Mouse (Mus musculus) hematopoietic multipotent progenitor cell, adult 10-12 weeks (in vitro differentiated cells): ENCODE results near the gene 1700067K01Rik. TPM values are rescaled to one million over a fixed set of nuclear protein-coding genes. Genes with fewer than 3 reads are reported as not detected.

Source experiments
- polyA plus RNA-seq: library from polyadenylated mRNA; stranded (reverse); fragments of >175 nt; gene quantifications from 2 replicates; pipeline ENCODE4 v1.2.3, GENCODE M21; 2012; ENCODE audit warnings: low replicate concordance

1700067K01Rik gene
- polyA plus RNA-seq: 0.76 and 0.78 TPM in 2 replicates

GRCm38 (mm10) chr8:84001281-84002000, at the start of gene 1700067K01Rik:
Gene 1700067K01Rik, plus strand, starts transcription at chr8:84001502.

GRCm38 (mm10) chr8:83955106-83955957, 46.0 kb upstream of the 1700067K01Rik start, which contains the start of the genes Gm10644 and Asf1b:
Gene Gm10644, minus strand, starts transcription at chr8:83955205.
Gene Asf1b, plus strand, starts transcription at chr8:83955507.

GRCm38 (mm10) chr8:83972150-83973120, 28.9 kb upstream of the 1700067K01Rik start, which contains the start of gene Prkaca:
Gene Prkaca, plus strand, starts transcription at chr8:83972993.

GRCm38 (mm10) chr8:83997511-83998141, 3.7 kb upstream of the 1700067K01Rik start, which contains the start of gene Samd1:
Gene Samd1, plus strand, starts transcription at chr8:83997672.

GRCm38 (mm10) chr8:84011705-84012498, 10.6 kb downstream of the 1700067K01Rik start, which contains the start of gene 2210011C24Rik:
Gene 2210011C24Rik, minus strand, starts transcription at chr8:84012171.

GRCm38 (mm10) chr8:84021096-84021495, 19.8 kb downstream of the 1700067K01Rik start, which contains the start of gene Palm3:
Gene Palm3, plus strand, starts transcription at chr8:84021471.

GRCm38 (mm10) chr8:84042066-84042947, 41.0 kb downstream of the 1700067K01Rik start, which contains the start of gene Il27ra:
Gene Il27ra, minus strand, starts transcription at chr8:84042589.

GRCm38 (mm10) chr8:84044900-84045299, 43.6 kb downstream of the 1700067K01Rik start, which contains the start of gene Rln3:
Gene Rln3, minus strand, starts transcription at chr8:84045000.

Other genes starting within 250 kb of the 1700067K01Rik start
- 9.4 and 20.9 TPM in 2 replicates for gene Adgrl1, start 101.4 kb upstream of the 1700067K01Rik start, polyA plus RNA-seq
- 0.90 and 1.4 TPM in 2 replicates for gene Gm10644, start 46.3 kb upstream of the 1700067K01Rik start, polyA plus RNA-seq
- gene Asf1b, start 46.0 kb upstream of the 1700067K01Rik start, polyA plus RNA-seq: 5.2 and 56.2 TPM in 2 replicates
- 22.7 and 25.1 TPM in 2 replicates for gene Prkaca, start 28.5 kb upstream of the 1700067K01Rik start, polyA plus RNA-seq
- gene Samd1, start 3.8 kb upstream of the 1700067K01Rik start, polyA plus RNA-seq: 77.6 and 95.6 TPM in 2 replicates
- 0.22 and 3.9 TPM in 2 replicates for gene 2210011C24Rik, start 10.7 kb downstream of the 1700067K01Rik start, polyA plus RNA-seq
- 0.13 and 0.14 TPM in 2 replicates for gene Palm3, start 20.0 kb downstream of the 1700067K01Rik start, polyA plus RNA-seq
- 67.1 and 69.8 TPM in 2 replicates for gene Il27ra, start 41.1 kb downstream of the 1700067K01Rik start, polyA plus RNA-seq
- gene Rln3, start 43.5 kb downstream of the 1700067K01Rik start, polyA plus RNA-seq: 3.7 and 4.7 TPM in 2 replicates
- gene Gm10643, start 63.6 kb downstream of the 1700067K01Rik start, polyA plus RNA-seq: 0.11 and 0.15 TPM in 2 replicates
- gene Rfx1, start 65.3 kb downstream of the 1700067K01Rik start, polyA plus RNA-seq: 87.3 and 149 TPM in 2 replicates
- 61.7 and 152 TPM in 2 replicates for gene Dcaf15, start 103.3 kb downstream of the 1700067K01Rik start, polyA plus RNA-seq
- gene Podnl1, start 124.5 kb downstream of the 1700067K01Rik start, polyA plus RNA-seq: 15.7 and 34.9 TPM in 2 replicates
- gene Cc2d1a, start 146.4 kb downstream of the 1700067K01Rik start, polyA plus RNA-seq: 37.2 and 82.2 TPM in 2 replicates
- gene 4930432K21Rik, start 146.5 kb downstream of the 1700067K01Rik start, polyA plus RNA-seq: 1.4 and 1.5 TPM in 2 replicates
- gene Nanos3, start 183.7 kb downstream of the 1700067K01Rik start, polyA plus RNA-seq: 0.42 and 0.59 TPM in 2 replicates
- 18.1 and 26.1 TPM in 2 replicates for gene Zswim4, start 235.6 kb downstream of the 1700067K01Rik start, polyA plus RNA-seq
- 192 and 194 TPM in 2 replicates for gene D8Ertd738e, start 248.2 kb downstream of the 1700067K01Rik start, polyA plus RNA-seq